Mouse (Mus musculus) C2C12 (cell line): ENCODE measurements around the gene Celf2.

Source experiments
- CEBPB ChIP-seq: IDR thresholded peaks from one replicate; pipeline ENCODE4 v1.6.1; 2011; ENCODE audit warnings: low read depth, mild to moderate bottlenecking, control low read depth, moderate library complexity
- CTCF ChIP-seq: IDR thresholded peaks from one replicate; pipeline ENCODE4 v1.5.1; 2011; ENCODE audit not compliant: control insufficient read depth, insufficient read depth, insufficient read length
- MAX ChIP-seq: IDR thresholded peaks from one replicate; pipeline ENCODE4 v1.6.1; 2011; ENCODE audit warnings: mild to moderate bottlenecking, control low read depth
- MYOG ChIP-seq: IDR thresholded peaks from one replicate; pipeline ENCODE4 v1.6.1; 2011; ENCODE audit not compliant: control insufficient read depth, insufficient read length; ENCODE audit errors: extremely low read depth
- USF1 ChIP-seq: IDR thresholded peaks from one replicate; pipeline ENCODE4 v1.6.1; 2011; ENCODE audit warnings: low read depth, mild to moderate bottlenecking, control low read depth, moderate library complexity

- TF ChIP-seq CTCF = no peak
- no peak for TF ChIP-seq USF1
- no peak for TF ChIP-seq MAX
- no peak for TF ChIP-seq CEBPB
- TF ChIP-seq MYOG = no peak
Observed at GRCm38 (mm10) chr2:6903251-6903763, 606.1 kb downstream of the Celf2 start.
